Mouse (Mus musculus): ENCODE data around the gene Orai3.

Gene Orai3

DNA sequence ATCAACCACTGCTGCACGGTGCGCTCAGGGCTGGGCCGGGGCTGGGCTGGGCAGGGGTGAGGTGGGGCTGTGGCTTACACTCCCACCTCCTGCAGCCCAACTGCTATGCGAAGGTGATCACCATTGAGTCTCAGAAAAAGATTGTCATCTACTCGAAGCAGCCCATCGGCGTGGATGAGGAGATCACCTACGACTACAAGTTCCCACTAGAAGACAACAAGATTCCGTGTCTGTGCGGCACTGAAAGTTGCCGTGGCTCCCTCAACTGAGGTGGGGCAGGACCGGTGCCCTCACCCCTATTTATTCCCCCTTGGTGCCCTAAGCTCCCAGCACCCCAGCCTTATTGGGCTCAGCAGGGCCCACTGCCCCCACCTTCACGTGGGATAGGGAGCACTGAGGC, 29.6 kb downstream of the Orai3 start:
- no peak for DNase-seq (ENCODE audit: low spot score)

DNA sequence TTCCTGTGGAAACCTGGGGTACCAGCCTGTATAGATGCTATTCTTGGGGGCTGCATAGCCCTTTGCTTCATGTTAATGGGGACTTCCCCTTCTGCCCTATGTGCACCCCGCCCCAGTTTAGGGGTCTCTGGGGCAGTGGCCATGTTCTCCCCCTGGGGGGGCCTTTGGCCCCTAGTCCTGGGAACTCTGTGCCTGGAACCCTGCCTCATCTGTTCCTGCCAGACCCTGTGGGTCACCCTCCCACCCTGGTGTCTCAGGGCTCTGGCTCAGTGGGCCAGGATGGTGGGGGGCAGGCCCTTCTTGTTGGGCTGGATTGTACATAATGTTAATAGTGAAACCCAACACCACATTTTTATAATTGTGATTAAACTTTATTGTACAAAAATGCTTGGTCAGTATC, 30.1 kb downstream of the Orai3 start:
- no peak for DNase-seq (ENCODE audit: low spot score)

DNA sequence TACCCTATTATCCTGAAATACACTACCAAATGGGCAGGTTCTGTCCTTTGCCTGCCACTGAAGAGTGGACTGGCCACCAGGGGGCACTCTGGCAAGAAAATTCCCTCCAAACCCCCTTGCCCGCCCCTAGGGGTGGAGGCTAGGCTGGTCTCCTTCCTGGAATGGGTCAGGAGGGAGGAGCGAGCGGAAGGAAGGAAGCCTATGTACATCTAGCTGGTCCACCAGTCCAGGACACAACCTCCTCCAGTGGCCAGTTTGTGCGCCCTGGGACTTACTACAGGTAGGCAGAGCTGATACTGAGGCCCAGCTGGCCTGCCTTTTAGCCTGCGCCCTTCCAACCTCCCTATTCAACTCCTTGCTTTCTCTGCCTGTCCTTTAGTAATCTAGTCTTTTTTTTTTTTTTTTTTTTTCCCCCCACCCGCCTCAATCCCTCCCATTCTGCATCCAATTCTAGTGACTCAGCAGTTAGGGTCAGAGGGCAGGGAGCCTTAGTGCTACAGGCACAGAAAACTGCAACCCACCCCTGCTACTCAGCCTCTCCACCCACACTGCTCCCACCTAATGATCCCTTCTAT, 30.9 kb downstream of the Orai3 start, which contains the start of gene Hsd3b7:
TSS of gene Hsd3b7 (plus strand) at position 170 of the 575 bp plus-strand sequence.
- DNase-seq (ENCODE audit: low spot score): peak; percentile 93

DNA sequence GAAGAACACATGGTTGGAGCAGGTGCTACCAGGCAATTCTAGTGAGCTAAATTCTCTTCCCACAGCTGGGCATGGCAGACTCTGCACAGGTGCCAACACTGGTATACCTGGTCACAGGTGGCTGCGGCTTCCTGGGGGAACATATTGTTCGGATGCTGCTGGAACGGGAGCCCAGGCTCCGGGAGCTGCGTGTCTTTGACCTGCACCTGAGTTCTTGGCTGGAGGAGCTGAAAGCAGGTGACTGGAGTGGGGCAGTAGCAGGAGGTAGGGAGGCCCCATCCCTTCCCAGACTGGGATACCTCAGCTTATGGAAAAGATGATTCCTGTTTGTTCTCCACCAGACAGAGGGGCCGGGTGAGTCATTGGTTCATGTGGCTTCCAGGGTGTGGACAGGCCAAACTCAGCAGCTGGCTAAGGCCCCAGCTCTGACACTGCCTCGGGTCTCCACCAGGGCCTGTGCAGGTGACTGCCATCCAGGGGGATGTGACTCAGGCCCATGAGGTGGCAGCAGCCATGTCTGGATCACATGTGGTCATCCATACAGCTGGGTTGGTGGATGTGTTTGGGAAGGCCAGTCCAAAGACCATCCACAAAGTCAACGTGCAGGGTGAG, 31.5 kb downstream of the Orai3 start:
- no peak for DNase-seq (ENCODE audit: low spot score)

DNA sequence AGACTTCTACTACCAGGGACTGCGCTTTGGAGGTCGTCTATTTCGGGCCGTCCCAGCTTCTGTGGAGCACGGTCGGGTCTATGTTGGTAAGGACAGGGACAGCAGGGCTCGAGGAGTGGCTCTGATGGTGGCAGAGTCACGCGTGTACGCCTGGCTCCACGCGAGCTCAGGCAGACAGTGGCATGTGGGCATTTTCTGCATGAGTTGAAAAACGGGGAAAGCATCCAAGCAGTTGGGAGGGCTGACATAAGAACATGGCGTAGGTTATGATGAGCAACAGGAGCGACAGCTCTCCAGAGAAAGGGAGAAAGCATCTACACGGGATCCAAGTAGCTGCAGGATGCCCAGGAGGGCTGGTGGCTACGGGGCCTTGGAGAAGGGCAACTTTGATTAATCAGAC, 32.7 kb downstream of the Orai3 start:
- DNase-seq (ENCODE audit: low spot score): no peak

DNA sequence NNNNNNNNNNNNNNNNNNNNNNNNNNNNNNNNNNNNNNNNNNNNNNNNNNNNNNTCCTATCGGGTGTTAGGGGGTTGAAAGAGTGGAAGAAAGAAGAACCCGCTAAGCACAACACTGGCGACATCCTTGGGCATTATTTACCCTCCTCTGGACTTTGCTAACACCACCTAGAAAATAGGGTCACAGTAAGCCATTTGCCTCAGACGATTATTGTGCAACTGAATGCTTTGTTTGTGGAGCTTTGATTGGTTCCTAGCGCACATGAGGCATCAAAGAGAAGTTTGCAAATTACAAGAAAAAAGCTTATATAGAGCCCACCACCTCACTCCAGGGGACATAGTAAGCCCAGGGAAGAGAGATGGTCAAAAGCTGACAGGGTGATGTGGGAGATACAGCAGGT, 39.2 kb downstream of the Orai3 start:
- DNase-seq (ENCODE audit: low spot score): no peak

DNA sequence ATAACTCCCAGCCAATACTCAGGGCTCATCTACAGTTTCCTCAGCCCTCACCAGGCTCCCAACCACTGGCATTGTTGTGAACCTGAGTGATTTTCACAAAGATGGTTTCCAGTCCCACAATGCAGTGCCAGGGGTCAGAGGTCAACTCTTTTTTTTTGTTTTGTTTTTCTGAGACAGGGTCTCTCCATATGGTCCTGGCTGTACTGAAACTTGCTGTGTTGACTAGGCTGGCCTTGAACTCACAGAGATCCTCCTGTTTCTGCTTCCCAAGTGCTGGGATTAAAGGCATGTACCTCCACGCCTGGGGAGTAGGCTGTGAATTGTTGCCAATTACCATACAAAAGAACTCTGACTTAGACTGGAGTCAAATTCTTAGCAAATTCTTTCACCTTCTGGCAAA, 40.2 kb downstream of the Orai3 start:
- DNase-seq (ENCODE audit: low spot score): no peak

DNA sequence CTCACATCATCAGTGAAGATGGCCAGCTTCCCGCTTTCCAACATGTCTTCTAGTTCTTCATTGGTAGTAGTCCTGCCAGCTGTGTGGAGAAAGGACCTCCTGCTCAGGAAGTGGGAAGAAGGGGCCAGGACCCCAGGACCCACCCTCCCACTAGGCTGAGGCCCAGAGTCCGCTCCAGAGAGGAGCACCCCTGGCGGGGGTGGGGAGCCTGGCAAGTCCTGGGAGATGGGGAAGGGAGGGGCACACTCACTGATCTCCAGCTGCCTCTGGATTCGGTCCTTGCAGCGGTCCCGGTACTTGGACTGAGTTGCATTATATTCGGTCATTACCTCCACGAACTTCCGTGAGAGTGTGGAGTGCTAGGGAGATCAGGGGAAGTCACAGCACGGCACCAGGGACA, 41.0 kb downstream of the Orai3 start:
- no peak for DNase-seq (ENCODE audit: low spot score)

DNA sequence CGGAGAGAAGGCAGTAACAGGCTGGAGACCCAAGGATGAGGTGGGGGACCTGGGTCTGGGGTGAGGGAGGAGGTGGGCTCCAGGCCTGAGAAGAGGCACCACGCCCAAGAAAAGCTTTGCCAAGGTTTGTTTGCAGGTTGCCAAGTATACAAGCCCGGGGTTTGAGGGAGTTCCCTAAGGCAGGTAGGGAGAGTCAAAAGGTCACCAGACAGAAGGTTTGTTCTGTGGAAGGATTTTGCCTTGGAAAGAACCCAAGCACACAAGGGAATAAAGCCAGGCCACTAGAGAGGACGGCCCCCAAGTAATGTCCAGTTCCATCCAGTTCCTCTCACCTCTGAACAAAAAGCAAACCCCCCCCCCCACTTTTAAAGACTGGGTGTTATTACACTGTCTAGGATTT, 41.6 kb downstream of the Orai3 start:
- DNase-seq (ENCODE audit: low spot score): no peak

DNA sequence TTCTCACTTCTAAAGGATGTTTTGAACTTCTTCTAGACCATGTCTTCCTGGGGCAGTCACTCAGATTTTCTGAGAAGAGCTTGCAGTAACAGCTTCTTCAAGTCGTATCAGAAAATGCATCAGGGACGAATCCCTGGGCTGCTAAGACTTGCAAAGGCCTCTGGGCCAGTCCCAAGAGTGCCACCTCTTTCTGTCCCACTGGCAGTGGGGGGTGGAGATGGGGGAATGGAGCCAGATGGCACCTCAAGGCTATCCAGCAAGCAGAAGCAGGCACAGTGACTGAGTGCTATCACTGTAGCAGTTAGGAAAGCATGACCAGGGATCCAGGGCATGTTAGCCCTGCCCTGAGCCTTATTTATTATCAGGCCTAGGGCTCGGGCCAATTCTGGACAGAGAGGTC, 42.7 kb downstream of the Orai3 start:
- DNase-seq (ENCODE audit: low spot score): peak; percentile 38

DNA sequence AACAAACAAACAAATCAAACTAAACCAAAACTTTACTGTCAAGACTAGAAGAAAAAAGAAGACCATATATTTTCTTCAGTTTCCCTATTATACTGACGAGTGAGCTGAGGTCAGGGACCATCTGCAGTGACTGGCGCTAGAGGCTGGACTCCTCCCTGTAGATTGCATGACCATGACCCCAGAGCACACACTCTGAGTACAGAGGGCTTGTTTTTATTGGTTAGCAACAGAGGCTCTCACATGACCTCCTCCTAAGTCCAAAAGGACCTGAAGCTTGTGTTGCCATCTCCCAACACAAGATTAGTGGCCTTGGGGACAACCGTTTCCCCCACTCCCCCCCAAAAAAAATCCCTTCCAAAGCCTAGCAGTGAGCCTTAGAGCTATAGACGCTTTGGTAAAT, 44.2 kb downstream of the Orai3 start:
- peak; percentile 73 for DNase-seq (ENCODE audit: low spot score)

DNA sequence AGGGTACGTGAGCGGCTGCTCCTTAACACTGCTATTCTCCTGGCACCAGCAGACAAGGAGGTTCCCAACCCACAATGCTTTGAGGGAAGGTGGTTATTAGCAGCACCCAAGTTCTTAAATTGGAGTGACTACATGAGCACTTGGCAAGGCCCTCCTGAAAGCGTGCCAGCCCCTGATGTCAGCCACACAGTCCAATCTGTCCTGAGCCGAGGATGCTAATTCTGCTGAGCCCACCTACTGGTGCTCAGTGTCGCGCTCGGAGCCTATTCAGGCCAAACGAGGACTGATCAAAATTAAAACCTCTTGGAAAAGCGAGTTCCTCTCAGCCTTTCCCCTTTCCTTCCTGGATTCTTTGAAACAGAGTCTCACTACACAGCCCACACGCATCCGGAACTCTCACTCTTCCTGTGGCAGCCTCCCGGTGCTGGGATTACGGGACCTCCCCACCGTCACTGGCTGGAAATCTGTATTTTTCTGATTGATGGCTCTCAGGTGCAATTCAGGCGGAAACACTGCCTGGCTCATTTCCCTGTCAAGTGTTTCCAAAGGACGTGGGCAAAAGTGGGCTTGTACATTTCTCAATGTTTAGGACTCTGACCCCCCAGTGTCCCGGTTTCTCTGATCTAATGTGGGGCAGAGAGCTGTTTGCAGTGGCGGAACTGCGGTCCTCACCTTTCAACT, 44.8 kb downstream of the Orai3 start:
- peak; percentile 71 for DNase-seq (ENCODE audit: low spot score)

DNA sequence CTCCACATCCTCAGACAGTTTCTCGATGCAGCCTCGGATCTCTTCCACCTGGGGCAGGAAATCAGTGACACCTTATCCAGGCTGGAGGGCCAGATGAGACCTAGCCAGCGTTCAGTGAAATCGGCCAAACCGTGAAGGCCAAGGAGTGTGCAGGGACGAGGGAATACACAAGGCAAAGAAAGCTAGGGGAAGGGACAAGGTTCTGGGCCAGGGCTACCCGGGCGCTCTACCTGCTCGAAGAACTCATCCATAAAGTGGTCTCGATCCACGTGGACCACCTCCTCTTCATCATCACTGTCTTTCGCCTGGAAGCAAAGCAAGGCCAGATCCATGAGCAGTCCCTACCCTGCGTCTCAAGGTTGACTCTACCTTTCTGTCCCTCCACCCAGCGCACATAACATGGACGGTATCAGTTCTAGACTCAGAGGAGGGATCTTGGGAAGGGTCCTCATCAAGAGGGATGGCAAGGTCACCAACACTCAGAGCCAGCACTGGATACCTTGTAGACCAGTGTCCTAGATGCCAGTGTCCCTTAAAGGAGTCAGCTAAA, 45.6 kb downstream of the Orai3 start:
- DNase-seq (ENCODE audit: low spot score): no peak

DNA sequence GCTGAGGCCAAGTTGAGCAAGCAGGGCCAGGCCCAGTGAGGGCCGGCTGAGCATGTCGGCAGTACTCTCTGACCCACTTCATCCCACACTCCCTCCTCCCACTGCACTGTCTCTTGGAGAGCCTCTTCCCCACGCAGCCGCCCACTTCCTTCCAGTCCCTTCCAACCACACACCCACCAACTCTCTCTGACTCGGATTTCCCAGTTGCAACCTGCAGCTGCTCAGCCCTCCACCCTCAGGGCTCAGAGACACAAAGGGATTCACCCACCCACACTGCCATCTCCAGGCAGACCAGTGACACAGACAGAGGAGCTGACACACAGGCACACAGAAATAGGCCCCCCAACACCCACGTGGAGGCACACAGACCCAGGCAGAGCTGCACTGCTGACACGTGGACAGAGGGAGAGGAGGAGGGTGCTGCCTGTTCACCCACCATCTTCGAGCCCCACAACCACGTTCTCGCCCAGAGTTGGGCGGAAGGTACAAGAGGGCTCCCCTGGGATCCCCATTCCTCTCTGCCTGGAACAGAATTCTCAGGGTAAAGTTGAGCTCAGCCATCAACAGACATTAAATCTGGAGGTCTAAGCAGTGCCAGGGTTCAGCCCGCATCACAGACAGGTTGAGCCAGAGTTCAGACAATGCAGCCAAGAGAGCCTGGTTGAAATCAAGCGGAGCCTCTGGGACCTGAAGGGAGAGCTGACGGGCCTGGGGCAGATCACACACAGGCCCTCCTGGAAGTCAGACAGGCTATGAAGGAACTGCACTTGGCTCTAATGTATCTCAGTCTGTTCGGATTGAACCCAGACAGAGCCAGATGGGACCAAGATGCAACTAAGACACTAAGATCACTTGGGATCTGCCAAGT, 46.6 kb downstream of the Orai3 start:
- DNase-seq (ENCODE audit: low spot score): peak; percentile 90

DNA sequence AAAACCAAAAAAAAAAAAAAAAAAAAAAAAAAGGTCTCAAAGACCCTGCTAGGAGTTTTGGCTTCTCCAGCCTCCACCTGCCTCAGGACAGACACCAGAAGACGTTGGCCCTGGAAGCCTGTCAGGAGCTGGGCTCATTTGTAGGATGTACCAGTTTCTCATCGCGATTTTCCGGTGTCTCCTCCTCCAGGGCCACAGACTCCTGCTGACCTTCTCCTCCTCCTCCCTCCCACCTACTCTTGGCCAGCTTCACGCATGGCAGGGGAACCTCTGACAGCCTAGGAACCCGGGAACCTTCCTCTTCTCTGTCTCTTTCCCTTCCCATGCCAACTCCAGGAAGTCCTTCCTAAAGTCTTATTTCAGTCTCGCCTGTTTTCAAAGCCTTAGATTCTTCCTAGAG, 47.4 kb downstream of the Orai3 start:
- DNase-seq (ENCODE audit: low spot score): no peak

DNA sequence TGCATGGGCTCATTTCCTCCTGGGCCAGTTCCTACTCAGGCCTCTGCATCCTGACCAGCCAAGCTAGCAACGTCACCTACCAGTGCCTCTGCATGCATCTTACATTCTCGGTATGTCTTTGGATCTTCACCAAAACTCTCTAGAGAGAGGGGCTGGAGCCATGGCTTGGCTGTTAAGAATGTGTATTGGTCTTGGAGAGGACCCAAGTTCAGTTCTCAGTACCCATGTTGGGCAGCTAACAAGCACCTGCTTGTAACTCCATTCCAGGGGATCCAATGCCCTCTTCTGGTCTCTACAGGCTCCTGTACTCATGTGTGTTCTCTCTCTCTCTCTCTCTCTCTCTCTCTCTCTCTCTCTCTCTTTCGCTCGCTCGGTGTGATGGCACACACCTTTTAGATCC, 48.2 kb downstream of the Orai3 start:
- DNase-seq (ENCODE audit: low spot score): no peak

DNA sequence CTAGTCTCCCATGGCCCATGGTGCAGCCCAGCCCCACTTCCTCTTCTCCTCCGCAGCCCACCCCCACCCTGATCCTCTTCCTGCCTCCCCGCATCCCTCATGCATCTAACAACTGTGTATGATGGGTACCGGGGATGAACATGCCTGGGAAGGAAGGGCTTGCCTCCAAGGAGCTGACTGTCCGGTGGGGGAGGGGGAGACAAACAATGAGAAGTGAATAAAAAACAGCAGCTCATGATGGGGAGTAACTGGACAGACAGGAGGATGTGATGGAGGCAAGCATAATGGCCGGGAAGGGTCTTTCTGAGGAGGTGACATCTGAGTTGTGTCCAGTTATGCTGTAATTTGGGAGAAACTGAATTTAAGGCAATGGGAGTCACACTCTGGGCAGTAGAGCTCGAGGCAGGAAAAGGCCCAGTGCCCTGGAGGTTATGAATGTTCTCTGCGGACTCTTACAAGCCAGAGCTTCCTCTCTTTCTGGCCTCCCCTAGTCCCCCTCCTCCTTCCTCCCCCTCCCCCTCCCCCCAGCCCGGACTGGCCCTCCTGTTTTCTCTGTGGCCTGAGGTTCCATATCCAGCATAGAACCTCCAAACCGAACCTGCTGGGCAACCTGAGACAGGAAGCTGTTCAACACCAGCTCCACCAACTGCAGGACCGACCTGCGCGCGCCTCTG, 51.4 kb downstream of the Orai3 start:
- no peak for DNase-seq (ENCODE audit: low spot score)

DNA sequence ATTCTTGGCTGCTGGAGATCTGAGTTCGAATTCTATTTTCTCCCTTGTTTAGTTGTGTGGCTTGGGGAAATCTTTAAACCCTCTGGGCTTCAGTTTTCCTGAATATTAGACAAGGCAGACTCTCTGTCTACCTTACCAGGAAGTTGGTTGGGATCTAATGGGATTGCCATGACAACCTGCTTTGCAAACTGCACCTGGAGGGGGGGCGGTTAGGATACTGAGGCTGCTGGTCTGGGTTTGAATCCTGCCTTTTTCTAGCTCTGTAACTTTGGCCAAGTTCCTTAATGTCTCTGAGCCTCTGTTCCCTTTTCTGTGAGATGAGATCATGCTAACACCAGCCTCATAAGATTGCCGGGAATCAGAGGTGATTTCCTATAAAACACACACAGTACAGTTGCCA, 52.9 kb downstream of the Orai3 start:
- no peak for DNase-seq (ENCODE audit: low spot score)

DNA sequence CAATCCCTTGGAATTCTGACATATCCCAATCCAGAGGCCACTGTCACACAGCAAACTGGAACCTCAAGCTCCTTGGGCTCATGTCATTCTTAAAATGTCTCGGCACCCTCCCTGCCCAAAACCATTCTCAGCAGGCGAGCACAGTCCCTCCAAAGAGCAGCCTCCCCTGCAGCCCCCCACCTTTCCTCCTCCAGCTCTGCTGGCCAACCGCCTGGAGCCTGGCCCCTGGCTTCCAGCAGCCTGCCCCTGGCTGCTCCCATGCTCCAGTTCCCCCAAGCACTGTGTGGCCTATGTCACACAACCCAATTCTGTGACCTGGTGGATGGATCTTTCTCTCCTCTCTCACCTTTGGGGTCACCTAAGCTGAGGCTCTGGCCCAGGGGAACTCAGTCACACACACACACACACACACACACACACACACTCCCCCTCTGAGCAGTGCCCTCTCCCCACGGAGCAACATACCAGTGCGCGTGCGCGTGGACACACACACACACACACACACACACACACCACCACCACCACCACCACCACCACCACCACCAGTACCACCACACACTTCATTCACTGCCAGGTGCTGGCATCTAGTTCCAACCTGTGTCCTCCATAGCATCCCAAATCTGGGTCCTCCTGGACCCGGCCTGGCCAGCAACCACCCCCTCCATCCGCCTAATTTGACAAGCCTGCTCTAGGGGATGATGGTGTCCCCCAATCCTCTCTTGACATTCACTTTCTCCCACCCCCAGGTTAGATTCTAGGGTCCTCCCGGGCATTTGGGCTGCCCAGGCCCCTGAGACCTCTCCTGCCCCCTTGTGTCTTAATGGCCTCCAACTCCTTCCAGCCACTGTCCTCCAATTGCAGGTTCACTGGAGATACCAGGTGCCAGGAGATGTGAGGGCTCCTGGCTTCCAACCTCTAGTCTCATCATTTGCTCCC, 53.9 kb downstream of the Orai3 start:
- DNase-seq (ENCODE audit: low spot score): no peak

DNA sequence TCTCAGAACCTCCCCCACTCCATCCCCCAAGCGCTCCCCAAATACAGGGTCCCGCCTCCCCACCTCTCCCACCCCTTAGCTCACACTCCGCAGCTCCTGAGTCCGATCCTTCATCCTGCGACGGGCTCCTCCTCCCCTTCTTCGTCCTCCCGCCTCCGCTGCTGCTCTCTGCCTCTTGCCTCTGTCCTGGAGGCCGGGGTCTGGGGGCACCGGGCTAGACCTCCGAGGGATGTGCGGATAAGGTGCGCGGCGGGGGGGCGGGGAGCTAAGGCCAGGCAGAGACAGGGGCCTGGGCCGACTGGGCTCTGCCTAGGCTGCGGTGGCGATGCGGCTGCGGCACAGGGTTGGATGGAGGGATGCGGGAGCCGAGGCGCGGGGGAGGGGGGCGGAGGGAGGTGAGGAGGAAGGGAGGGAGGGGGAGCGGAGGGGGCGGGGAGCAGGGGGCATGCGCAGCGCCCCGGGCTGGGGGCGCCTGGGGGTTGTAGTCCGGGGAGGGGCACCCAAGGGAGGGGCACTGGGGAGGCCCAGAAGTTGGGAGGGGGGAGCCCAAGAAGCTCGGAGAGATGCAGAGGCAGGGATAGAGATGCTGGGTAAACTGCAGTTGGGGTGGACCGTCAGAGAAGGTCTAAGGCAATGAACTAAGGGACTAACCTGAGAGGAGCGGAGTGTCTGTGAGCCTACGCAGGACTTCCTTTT, 54.7 kb downstream of the Orai3 start, which contains the start of the genes Stx4a and Stx1b:
TSS of gene Stx4a (plus strand) at position 119 of the 696 bp plus-strand sequence.
TSS of gene Stx1b (minus strand) at position 374 of the 696 bp plus-strand sequence.
- DNase-seq (ENCODE audit: low spot score): no peak
